Mouse (Mus musculus) erythroid progenitor cell, adult 5-6 weeks (primary cell): ENCODE measurements around the gene Hoxa10. TPM values are rescaled to one million over a fixed set of nuclear protein-coding genes. Genes with fewer than 3 reads are reported as not detected.

ENCODE experiments used
- ATAC-seq: replicated peaks from 2 replicates; pipeline ENCODE4 v1.8.0; 2016; ENCODE audit warnings: moderate number of reproducible peaks, mild to moderate bottlenecking, moderate TSS enrichment, inconsistent platforms; ENCODE audit not compliant: poor library complexity, low FRiP score, severe bottlenecking
- total RNA-seq, 2 experiments: library from RNA; stranded (forward) in 1 of 2; stranded (reverse) in 1 of 2; fragments of 150-400 nt in 1 of 2; fragments of 186-747, 209-891 nt in 1 of 2; gene quantifications; 2 replicates each; pipeline versions ENCODE4 v1.2.3 to v1.2.4; 2015 to 2017; ENCODE audit warnings: low replicate concordance in 2 of 2

Hoxa10 gene
- total RNA-seq, 2 experiments from 2014 or later = 0.15 TPM; not detected in 1

DNA sequence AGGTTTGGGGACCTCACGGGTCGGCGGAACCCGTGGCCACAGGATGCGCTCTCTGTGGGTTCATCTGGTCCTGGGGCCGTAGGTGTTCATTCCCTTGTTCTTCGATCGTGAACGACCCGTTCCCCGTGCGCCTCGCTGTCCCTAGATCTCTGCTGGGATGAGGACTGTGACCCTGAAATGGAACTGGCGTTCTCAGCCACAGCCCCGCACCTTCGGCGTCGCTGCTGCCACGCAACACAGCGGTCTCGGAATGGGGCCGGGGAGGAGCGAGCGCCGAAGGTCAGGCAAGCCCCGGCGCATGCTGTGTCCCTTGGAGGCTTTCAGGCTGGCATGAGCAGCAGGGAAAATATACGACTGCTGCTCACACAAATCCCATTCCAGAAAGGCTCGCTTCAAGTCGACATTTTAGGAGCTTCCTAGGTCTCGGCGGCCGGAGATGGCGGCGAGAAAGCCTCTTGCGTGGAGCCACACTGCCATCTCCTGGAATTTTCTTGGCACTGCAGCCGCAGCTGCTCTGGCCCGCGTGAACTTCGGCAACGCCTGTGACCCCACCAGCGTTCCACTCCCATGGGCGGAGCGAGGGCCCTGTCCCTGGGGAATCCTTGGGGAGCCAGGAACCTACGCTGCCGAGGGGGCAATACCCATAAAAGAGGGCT is 19.2 kb downstream of the Hoxa10 start, which contains the start of gene Hoxa7:
Hoxa7 (minus strand) TSS at position 518 of the 656 bp plus-strand sequence.
- ATAC-seq = peak; percentile 75

DNA sequence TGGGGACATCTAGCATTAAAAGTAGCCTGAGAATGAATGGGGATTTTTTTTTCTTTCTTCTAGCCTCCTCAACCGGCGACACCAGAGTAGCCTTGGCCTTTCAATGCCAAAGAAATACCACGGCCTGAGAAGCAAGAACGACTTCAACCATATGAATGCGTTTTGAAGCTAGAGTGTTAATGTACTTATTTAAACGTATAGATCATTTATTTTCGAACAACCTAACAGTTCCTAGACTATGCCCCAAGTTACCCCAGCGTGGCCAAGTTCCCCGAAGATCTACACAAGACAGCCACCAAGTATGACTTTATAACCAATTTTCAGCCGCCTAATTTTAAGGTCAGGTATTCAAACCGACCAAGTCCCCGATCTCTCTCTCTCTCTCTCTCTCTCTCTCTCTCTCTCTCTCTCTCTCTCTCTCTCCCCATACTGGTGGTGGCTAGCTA is 19.8 kb downstream of the Hoxa10 start:
- ATAC-seq = no peak

DNA sequence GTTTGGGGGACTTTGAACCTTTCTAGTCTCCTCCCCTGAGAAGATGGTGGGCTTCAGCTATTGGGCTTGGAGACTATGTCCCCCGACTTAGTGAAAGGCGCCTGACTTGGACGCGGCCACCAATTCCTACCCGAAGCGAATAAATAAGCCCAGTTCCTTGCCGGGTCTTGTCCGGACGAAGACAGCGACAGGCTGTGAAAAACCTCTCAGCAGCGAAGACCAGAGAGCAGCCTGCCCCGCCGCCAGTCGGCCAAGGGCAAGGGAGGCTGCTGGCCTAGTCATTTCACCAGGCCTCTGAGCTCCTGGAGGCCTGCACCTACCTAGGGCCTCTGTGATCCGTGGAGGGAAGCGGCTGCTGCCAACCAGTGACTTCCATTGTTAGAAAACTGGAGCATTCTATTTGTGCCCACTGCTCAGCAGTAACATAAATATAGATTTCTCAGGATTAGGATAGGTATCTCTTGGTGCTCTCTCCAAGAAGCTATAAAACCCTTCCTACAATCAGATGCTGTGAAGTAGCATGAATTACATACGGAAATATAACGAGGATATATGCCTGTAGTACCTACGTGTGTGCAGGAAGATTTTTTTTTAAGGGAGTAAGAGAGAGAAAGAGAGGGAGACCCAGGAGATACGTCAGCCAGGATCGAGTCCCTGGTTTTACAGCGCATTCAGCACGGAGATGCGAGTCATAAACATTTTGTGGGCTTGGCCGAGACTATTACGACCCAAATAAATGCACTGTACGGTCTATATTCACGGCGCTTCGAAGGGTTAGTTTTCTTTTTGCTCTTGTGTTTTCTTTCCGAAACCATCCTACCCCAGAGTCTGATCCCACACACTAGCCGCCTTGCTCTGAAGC is 20.4 kb downstream of the Hoxa10 start:
- ATAC-seq = no peak

DNA sequence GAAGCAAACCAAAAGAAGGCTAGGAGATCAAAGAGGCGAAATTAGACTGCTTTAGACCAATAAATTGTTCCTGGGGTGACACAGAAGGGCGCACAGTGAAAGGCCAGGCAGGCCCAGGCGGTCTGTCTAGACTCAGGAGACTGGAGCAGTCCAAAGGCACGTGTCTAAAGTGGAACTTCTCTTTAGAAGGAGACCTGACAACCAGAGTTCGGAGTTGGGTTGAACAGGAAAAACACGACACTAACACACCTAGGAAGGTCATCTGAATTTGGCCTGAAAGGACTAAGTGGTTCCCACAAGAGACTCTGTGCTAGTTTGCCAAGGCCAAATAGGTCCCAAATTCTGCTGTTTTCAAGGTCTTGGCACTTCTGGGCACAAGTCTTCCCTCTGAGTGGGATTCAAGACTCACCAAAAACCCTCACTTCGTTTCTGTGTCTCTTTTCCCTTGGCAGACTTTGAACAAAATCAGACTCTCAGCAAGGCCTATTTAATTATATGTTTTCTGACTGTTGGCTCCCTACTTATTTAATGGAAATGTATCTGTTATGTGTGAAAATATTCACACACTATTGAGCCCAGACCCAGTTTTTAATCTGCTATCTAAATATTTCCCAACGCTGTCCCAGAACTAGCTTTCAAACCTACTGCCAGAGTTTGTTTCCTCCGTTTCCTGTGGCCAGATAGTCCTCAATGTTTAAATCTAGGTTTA is 21.3 kb downstream of the Hoxa10 start:
- ATAC-seq = no peak

DNA sequence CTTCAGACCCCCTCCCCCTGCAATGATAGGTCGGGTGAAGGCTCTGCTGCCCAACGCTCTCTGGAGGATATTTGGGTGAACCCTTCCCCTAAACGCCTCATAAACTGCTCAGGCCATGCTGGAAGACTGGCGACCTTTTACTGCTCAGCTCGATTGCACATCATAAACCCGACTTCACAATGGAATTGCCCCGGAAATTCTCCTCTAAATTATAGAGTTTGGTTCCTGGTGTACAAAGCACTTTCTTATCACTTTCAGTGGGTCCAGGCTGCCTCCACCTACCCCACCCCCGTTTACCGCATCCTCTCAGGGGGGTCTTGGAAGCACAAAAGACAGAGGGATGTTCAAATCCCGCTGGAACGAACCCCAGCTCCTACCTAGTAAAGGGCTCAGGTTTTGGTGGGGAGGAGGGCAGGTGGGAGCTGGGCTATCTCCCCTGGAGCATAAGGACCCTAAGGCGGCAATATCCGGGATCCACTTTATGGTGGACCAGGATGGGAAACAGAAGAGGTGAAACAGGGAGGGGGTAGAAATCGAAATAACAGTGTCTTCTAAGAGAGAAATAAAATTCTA is 21.9 kb downstream of the Hoxa10 start:
- ATAC-seq = no peak

DNA sequence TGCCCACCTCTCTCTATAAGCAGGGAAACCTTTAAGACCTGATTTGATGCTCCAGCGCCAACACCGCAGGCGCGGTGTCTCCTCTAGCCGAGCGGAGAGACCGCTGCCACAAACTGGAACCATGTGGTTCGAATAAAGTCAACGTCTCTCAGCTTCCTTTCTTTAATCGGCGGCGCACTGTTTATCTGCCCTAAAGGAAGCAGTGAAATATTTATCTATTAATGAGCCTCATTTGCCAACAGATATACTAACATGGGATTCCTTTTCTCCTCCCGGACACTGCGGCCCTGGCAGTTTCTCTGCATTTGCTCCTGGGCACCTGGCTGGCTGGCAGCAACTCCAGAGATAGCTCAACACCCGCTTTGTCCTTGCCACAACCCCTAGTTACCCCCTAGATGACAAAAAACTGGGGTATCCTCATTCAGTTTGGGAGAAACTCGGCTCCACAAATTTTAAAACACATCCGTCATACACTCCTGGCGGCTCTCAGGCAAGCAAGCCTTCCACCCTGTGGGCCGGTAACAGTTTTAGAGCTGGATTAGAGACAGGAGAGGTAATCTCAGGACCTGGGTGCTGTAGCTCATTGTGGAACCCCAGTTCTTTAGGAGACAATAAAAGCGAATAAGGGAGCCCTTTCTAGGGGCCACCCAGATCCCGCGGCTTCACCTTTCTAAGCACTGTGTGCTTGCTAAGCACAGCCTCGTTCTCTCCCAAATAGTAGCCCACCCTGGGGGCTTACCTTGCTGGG is 22.6 kb downstream of the Hoxa10 start:
- no peak for ATAC-seq

DNA sequence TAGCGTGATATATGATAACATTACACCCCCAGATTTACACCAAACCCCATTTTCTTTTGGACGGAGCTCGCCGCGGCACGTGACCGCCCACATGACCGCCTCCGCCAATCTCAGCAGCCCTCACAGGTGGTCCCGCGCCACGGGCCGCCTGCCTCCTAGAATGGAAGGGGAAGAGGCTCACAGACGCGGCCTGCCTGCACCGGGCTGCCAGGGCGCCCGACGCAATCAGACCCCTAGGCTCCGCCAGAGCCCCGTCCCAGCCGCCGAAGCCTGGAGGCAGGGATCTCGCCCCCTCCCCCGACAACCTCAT is 23.2 kb downstream of the Hoxa10 start:
- no peak for ATAC-seq

DNA sequence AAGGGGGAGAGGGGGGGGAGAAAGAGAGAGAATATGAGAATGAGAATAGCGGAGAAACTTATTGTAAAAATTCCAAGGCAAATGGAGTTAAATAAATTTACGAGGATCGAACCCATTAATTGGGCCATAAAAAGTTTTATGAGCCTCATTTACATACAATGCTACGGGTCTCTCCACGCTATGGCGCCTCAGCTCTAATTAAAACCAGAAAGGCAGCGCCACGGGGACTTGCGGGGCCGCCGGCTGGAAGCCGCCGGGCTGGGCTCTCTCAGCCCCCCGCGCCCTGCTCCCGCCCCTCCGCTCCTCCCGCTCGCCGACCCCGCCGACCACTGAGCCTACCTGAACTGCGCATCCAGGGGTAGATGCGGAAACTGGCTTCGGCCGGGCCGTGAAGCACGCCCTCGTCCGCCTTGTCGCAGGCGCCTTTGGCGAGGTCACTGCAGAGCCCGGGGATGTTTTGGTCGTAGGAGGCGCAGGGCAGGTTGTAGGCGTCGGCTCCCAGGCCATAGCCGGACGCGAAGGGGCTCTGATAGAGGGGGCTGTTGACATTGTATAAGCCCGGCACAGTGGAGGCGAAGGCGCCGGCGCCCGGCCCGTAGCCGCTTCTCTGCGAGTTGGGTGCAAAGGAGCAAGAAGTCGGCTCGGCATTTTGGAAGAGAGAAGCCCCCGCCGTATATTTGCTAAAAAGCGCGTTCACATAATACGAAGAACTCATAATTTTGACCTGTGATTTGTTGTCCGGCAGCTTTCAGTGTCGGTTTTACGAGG is 23.8 kb downstream of the Hoxa10 start:
- no peak for ATAC-seq

DNA sequence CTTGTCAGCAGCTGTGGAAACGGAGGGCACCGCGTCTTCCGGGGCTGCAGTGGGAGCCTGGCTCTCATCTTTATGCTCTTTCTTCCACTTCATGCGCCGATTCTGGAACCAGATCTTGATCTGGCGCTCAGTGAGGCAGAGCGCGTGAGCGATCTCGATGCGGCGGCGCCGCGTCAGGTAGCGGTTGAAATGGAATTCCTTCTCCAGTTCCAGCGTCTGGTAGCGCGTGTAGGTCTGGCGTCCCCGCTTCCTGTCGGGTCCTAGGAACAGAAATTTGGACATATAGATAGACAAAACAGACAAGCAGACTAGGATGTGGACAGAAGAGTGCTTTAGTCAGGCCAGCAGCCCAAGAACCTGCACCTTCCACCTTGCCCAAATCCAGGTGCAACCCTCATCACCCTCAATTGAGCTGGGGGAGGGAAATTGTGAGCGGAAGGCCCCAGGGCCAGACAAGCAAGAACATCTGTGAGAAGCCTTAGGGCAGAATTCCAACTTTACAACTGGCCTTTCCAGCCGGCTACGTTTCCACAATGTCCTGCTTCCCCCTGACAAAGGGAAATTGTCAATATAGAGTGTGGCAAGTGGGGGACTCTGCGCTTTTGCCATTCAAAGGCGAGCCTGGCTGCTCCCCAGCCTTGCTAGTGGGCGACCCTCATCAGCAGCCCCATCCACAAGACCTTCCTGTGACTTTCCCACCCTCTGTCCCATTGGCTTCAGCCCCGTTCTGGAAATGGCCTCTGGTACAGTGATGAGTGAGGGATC is 24.7 kb downstream of the Hoxa10 start:
- no peak for ATAC-seq

DNA sequence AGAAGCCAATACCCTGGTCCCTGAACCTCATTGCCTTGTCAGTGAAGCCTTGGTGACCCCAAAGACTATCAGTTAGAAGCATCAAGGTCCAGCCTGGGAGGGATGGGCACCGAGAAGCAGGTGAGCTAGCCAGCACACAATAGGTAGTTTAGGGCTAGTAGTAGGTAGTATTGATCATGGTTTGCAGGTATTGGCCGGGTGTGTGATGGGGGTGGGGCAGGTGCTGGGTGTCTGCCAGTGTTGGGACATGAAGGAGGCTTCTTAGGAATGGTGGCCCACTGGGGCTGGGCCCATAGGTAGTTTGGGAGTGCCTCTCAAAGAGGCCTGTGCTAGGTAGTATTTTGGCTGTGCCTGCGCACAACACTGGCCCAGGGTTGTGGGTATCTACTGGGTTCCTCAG is 25.6 kb downstream of the Hoxa10 start:
- no peak for ATAC-seq

DNA sequence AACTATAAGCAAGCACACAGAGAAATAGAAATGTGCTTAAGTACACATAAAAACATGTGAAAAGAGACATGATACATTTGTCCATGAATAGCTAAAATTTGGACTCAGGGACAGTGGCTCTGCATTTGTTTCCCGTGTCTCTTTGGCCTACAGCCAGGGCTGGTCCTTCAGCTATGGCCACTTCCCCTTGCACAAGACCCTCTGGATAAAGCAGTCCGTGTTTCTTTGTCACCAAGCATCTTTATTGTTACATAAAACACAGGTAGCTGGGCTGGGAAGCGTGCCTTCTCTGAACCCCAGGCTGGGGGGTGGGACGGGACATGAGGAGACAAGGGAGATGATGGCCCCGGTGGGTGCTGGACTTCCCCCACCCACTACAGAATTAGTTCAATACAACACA is 26.4 kb downstream of the Hoxa10 start:
- no peak for ATAC-seq

DNA sequence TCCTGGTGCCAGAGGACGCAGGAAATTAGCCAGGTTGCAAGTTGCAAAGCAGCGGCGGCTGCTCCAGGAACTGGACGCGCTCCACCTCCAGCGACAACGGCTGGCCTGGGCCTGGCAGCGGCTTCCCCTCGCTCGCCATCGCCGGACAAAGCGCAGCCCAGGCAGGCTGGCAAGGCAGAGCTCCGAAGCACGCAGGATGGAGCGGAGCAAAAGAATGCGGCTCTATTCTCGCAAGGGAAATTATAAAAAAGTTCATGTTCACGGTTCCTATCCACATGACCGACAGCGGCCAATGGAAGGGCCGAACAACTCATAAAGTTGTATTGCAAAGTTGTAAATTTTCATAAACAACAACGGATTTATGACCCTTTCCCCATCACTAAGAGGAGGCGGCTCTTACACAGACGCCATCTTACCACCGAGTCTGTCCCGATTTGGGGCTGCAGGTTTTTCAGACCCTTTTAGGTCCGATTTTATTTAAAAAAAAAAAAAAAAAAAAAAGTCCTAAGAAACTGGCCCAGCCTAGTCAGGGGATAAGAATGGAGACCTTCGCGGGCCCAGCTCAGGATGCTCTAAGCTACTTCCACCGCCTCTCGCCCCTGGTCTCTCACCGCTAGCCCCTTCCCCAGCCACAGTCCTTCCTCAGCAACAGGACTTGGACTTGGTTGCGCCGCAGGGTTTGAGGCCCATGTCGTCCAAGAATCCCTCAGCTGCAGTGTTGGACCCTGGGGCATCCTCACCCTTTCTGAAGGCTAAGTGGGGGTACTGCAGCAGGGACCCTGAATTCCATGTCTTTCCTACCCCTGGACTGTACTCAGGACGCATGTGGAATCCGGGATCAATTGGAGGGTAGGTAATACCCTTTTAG is 27.3 kb downstream of the Hoxa10 start, which contains the start of the genes Hoxa3 and Gm28308:
Hoxa3 (minus strand) TSS at position 218 of the 868 bp plus-strand sequence.
Gm28308 (minus strand) TSS at position 221 of the 868 bp plus-strand sequence.
- no peak for ATAC-seq

DNA sequence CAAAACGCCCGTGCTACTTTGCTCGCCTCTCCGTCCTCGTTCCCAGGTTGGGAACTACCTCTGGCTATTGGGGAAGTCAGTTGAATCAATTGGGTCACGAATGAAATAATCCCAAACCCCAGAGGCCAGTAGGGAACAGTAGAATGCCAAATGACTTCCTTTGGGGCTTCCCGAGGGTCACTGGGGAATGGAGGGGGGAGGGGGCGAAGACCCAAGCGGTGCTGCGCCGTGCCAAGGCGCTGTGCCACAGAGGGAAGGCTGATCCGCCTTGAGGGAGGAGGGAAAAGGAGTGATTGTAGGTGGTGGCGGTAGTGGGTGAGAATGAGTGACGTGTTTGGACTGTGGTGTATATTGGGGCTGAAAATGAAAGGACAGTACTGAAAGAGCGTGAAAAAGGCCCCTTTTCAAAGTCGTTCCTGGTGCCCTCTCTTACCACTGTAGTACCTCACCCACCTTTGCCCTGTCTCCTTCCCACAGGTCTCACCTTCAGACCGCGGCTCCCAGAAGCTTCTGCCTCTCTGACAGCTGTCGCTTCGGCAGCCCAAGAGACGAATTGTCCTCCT is 28.0 kb downstream of the Hoxa10 start:
- ATAC-seq = no peak

DNA sequence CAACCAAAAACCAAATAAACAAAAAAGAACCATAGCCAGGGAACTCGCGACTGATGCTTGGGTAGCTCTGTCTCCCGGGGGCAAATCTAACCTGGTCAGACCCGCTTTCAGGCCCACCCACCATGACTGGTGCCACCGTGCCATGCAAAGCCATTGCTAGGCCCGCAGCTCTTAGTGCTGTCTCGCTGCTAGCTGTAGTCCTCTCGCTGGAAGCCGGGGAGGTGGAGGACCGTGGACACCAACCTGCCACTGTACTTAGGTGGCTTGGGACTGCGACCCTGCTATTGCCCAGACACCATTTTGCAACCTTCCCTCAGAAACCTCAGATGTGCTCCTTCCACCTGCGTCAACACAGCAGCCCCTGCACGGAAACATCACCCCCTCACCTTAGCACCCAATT is 28.7 kb downstream of the Hoxa10 start:
- ATAC-seq = no peak

DNA sequence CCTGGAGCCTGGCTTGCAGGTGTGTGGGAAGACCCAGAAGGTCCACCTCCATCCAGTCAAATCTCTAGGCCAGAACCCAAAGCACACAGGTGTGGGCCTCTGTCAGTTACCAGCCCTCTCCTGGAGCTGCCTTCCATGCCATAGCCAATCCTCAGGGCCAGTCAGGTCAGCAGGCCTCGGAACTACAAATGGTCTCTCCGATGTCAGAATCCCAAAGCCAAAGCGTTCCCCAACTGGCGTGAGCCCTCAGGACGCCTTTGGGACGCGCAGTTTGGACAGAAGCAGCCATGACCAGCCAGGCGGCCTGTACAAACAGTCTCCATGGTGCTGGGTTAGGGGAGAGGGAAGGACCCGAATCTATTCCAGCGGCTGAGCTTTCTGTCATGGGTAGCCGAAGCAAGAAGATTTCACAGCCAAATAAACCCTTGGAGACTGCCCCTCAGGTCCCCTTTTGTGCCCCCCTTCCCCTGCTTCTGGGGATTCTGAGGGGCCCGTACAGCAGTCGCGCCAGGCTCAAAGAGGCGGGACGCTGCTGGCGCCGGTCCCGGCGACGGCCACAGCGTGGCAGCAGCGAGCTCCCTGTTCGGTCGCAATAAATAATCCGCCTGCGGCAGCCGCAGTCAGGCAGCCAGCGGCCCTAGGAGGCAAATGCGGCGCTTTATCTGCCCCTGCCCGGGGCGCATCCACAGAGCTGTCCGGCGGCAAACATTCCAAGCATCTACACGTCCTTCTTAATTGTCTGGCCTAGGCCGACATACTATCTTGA is 29.3 kb downstream of the Hoxa10 start:
- ATAC-seq = no peak

DNA sequence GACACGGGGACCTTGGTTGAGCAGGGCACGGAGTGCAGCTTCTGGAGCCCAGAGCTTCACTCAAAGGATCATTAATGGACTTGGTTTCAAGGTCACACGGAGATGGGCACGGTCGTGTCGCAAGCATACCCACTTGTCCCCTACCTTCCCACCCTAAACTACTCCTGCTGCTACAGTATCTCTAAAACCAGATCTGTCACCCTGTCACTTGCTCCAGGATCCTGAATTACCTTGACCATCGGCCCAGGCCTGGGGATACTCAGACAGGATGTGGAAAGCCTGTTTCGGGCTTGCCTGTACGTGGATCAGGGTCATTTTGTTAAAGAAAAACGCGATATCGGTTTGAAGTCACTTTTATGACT is 31.0 kb downstream of the Hoxa10 start:
- no peak for ATAC-seq
